Mouse (Mus musculus) megakaryocyte, embryonic 14.5 days (primary cell): ENCODE measurements around the gene Sart1. TPM values are rescaled to one million over a fixed set of nuclear protein-coding genes. Genes with fewer than 3 reads are reported as not detected.
A peak's percentile ranks its signal among the peaks of the same experiment; 100 is the strongest.
"Not testable (repeated sequence)": the region's sequence is repeated elsewhere in the genome, so short reads cannot be mapped to it uniquely, and the experiment has no call there.

Experiments
- H3K27me3 ChIP-seq: replicated peaks from 2 replicates; pipeline ENCODE3; 2012; ENCODE audit warnings: inconsistent platforms
- H3K36me3 ChIP-seq: replicated peaks from 2 replicates; pipeline ENCODE3; 2012; ENCODE audit warnings: low read length, inconsistent platforms, mixed read lengths
- H3K4me1 ChIP-seq: 2 replicates; pipeline ENCODE4 v1.6.1; 2012; ENCODE audit warnings: inconsistent platforms
- H3K4me3 ChIP-seq: replicated peaks from 2 replicates; pipeline ENCODE3; 2012; ENCODE audit warnings: moderate library complexity, mild to moderate bottlenecking, inconsistent platforms
- H3K9me3 ChIP-seq: 2 replicates; pipeline ENCODE4 v1.6.1; 2012; ENCODE audit warnings: inconsistent platforms
- FLI1 ChIP-seq: IDR thresholded peaks from 2 replicates; pipeline ENCODE4 v1.6.1; 2012; ENCODE audit warnings: low read length, inconsistent platforms, mixed read lengths
- GATA1 ChIP-seq: IDR thresholded peaks from 3 replicates; pipeline ENCODE4 v1.6.1; 2012; ENCODE audit warnings: mixed read lengths, low read length, inconsistent platforms, borderline replicate concordance
- polyA plus RNA-seq: library from polyadenylated mRNA; stranded (reverse); fragments of >175 nt; gene quantifications from 2 replicates; pipeline ENCODE4 v1.2.3, GENCODE M21; 2012; ENCODE audit warnings: low replicate concordance; ENCODE audit not compliant: insufficient read depth

Sart1 gene
- polyA plus RNA-seq, 1 experiment: 152 TPM

DNA sequence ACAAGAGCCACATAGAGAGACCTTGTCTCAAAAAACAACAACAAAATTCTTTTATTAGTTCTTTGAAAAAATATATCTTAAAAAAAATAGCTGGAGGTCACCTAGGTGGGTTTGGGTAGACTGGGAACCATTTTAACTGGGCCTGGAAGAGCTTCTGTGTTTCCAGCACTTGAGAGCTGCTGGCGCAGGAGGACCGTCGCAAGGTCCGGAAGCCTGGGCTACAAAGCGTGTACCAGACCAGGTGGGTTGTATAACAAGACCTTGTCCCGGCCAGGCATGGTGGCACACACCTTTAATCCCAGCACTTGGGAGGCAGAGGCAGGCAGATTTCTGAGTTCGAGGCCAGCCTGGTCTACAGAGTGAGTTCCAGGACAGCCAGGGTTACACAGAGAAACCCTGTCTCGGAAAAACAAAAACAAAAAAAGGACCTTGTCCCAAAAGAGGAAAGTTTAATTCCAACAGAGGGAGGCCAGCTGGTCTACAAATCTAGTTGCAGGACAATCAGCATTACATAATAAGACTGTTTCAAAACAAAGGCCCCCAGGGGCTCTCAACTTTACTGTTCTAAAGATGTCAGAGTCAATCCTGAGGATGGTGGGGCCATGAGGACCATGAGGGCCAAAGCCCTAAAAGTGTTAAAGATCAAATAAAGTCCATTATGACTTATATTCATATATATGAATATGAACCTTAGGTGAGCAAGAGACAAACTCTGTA, 30.4 kb upstream of the Sart1 start:
- Histone ChIP-seq H3K4me3 (no peak overlapping the region), H3K27me3 (no peaks in the 10 kb centered on the region), H3K36me3 (peaks cover 42% of the 10 kb centered on the region), H3K9me3 (no peaks in the 10 kb centered on the region), H3K4me1 (peaks cover 52% of the 10 kb centered on the region)
- TF ChIP-seq GATA1 (no peak), FLI1 (no peak)

DNA sequence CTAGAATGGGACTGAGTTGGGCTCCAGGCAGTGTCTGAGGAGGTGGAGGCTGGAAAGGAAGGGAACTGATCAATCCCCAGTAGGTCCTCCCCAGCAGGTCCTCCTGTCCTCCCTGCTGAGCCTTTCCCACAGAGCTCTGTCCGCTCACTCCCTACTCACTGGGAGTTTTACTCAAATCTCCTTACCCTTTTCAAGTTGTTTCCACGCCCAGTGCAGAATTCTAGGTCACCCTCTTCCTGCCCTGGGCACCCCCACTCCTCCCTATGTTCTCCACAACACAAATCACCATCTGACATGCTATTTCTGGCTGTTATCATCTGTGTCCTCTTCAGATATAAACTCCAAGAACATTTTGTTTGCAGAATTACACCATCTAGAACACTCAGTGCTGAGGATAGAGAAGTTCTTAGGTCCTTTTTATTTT, 26.0 kb upstream of the Sart1 start:
- Histone ChIP-seq H3K4me3 (peak overlapping the region; percentile 1), H3K4me1 (peaks cover 30% of the 10 kb centered on the region), H3K36me3 (peaks cover 2% of the 10 kb centered on the region), H3K27me3 (peaks cover 4% of the 10 kb centered on the region), H3K9me3 (no peaks in the 10 kb centered on the region)
- TF ChIP-seq GATA1 (no peak), FLI1 (no peak)

DNA sequence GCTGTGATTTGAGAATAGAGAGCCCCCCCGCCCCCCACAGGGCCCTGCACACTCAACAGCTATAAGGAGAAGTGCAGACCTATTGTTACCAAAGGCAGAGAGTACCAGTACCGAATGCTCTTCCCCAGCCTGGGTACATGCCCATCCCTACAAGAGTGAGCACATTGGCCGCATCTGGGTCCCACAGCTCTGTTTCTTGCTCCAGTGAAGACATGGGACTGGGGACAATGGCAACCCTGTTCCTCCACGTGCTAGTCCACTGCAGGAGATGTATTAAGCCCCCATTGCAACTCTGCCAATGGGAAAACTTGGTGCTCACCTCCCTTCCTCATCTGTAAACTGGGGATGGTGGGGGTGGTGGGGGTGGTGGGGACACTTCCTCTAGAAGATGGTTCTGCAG, 25.3 kb upstream of the Sart1 start:
- Histone ChIP-seq H3K4me3 (no peak overlapping the region), H3K9me3 (no peaks in the 10 kb centered on the region), H3K27me3 (peaks cover 4% of the 10 kb centered on the region), H3K4me1 (peaks cover 34% of the 10 kb centered on the region), H3K36me3 (no peaks in the 10 kb centered on the region)
- TF ChIP-seq GATA1: no peak
- no peak for TF ChIP-seq FLI1

DNA sequence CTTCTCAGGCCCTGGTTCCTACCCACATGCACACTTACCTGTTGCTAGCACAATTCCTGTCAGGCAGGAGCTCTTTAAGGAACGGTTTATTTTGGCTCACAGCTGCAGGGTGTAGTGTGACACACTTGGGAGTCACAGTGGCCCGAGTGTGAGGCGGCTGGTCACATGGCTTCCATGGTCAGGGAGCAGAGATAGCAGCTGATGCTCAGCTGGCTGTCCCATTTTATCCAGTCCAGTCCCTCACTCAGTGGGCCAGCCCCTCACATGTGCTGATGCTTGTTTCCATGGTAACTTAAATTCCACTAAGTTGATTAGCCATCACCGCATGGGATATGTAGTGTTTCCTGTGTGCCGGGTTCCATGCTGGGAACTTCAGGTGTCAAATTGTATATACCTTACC, 23.5 kb upstream of the Sart1 start:
- Histone ChIP-seq H3K4me1 (peaks cover 39% of the 10 kb centered on the region), H3K27me3 (peaks cover 4% of the 10 kb centered on the region), H3K36me3 (no peaks in the 10 kb centered on the region), H3K4me3 (no peak overlapping the region), H3K9me3 (no peaks in the 10 kb centered on the region)
- TF ChIP-seq FLI1 (no peak), GATA1 (no peak)

DNA sequence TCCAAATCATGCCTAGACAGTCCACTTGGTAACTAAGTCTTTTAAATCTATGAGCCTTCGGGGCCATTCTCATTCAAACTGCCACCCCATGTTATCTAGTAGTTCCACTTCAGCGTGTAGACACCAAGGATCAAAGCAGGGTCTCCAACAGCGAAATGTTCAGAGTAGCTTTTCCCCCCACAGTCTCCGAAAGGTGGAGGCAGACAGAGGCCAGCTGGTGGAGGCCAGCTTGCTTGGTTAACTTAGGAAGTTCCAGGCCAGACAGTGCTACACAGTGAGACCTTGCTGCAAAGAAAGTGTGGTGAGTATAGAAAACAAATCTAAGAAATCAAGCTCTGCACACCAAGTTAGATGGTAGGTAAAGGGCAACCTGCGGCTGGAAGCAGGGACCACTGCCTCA, 22.1 kb upstream of the Sart1 start:
- no peaks in the 10 kb centered on the region for H3K36me3 ChIP-seq
- TF ChIP-seq GATA1: no peak
- no peak for TF ChIP-seq FLI1
- H3K4me1 ChIP-seq: peaks cover 39% of the 10 kb centered on the region
- no peaks in the 10 kb centered on the region for H3K9me3 ChIP-seq
- no peak overlapping the region for H3K4me3 ChIP-seq
- peaks cover 4% of the 10 kb centered on the region for H3K27me3 ChIP-seq

DNA sequence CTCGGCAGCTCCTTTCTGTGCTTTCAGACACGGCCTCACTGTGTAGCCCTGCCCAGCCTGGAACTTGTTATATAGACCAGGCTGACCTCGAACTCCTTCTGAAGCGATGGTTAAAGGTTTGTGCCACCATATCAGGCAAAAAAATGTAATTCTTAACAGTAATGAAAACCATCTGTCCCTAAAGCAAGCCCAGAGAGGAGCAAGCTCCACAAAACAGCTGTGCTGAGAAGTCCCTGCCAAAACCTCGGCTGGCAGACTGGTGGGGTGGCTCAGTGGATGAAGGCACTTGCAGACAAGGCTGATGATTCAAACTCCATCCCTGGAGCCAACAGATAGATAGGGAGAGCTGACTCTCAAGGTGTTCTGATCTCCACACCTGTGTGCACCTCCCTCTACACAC, 20.6 kb upstream of the Sart1 start:
- no peaks in the 10 kb centered on the region for H3K9me3 ChIP-seq
- H3K4me1 ChIP-seq: peaks cover 32% of the 10 kb centered on the region
- no peak overlapping the region for H3K4me3 ChIP-seq
- no peaks in the 10 kb centered on the region for H3K36me3 ChIP-seq
- peaks cover 4% of the 10 kb centered on the region for H3K27me3 ChIP-seq
- TF ChIP-seq FLI1 (no peak), GATA1 (no peak)

DNA sequence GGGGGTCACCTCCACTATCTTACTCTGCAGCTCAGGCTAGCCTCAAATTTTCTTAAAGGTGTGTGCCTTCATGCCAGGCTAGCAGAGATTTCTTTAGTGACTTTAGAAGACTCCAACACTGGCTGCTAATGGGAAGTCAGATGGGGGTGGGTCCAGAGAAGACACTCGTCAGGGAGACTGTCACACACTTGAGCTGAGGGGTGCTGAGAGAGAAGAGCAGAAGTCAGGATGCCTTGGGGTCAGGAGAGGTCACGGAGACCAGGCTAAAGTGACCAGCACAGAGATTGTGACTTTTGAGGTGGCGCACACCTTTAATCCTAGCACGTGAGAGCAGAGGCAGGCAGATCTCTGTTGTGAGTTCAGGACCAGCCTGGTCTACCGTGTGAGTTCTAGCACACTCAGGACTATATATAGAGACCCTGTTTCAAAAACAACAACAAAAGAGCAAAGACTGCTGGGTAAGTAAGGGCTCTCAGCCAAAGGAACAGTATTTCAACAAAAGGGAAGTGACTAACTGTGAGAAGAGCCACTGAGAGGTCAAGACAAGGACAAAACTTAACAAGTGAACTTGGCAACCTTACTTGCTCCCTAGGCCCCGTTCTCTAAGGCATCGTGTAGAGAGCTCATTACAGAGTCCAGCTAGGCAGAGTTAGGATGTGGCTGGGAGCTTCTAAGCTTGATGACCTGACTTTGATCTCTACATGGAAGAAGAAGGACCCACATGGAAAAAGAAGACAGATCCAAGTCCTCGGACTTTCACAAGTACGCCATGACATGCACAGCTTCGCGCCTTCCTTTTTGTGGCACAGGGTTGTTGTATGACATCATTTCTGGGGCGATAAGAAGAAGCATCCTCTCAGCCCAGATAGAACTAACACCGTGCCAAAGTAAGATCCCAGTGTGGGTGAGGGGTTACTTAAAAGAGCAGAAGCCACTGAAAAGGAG, 19.8 kb upstream of the Sart1 start:
- Histone ChIP-seq H3K9me3 (no peaks in the 10 kb centered on the region), H3K4me1 (peaks cover 31% of the 10 kb centered on the region), H3K27me3 (peaks cover 4% of the 10 kb centered on the region), H3K36me3 (no peaks in the 10 kb centered on the region), H3K4me3 (no peak overlapping the region)
- no peak for TF ChIP-seq GATA1
- TF ChIP-seq FLI1: no peak

DNA sequence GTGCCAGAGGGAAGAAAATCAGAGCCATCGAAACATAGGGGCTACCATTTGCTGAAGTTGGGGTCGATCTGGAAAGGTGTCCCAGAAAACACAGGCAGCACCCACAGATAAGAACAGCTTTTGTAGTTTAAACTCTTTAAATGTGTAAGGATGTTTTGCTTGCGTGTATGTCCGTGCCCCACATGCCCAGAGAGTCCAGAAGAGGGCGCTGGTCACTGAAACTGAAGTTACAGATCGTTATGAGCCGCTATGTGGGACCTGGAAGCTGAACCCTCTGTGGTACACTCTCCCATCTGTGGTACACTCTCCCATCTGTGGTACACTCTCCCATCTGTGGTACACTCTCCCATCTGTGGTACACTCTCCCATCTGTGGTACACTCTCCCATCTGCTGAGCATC, 18.6 kb upstream of the Sart1 start:
- H3K36me3 ChIP-seq: no peaks in the 10 kb centered on the region
- H3K27me3 ChIP-seq: peaks cover 4% of the 10 kb centered on the region
- no peaks in the 10 kb centered on the region for H3K9me3 ChIP-seq
- TF ChIP-seq FLI1 (no peak), GATA1 (no peak)
- H3K4me3 ChIP-seq: peak overlapping the region; percentile 85
- H3K4me1 ChIP-seq: peaks cover 31% of the 10 kb centered on the region

DNA sequence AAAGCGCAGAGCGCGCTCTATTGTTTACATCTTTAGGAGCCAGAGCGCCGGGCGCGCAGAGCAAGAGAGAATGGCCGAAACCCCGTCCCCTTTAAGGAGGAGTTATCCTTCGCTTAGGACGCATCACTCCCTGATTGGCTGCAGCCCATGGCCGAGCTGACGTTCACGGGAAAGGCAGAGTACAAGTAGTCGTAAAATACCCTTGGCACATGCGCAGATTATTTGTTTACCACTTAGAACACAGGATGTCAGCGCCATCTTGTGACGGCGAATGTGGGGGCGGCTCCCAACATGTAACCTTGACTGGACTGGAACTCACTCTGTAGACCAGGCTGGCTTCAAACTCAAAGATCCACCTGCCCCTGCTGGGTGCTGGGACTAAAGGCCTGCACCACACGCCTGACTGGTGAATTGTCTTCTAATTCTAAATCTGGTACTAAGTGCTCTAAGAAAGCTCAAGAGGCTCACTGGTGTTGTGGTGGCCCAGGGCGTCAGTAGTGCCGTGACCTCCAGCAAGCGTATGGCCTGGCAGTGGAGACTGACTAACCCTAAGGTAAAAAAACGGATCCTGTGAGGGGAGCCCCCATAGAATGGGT, 18.1 kb upstream of the Sart1 start:
- H3K9me3 ChIP-seq, H3K27me3 ChIP-seq, H3K36me3 ChIP-seq: not testable (repeated sequence)
- Histone ChIP-seq H3K4me3 (peak overlapping the region; percentile 85), H3K4me1 (peaks cover 26% of the 10 kb centered on the region)

DNA sequence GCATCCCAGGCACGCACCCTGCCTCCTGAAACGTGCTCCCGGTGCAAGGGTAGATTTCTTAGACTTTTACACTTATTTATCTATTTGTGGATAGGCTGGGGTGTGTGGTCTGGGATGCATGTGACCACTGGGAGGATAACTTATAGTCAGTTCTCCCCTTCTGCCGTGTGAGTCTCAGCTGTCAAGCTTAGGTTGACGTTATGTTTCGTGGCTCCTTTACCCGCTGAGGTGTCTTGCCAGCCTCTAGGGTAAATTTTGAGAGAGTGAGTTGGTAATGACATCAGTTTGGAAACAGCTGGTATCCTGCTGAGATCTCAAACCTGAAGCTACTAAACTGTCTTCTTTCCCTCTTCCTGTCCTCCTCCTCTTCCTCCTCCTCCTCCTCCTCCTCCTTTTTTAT, 17.4 kb upstream of the Sart1 start:
- H3K4me1 ChIP-seq: peaks cover 25% of the 10 kb centered on the region
- peak overlapping the region; percentile 2 for H3K4me3 ChIP-seq
- H3K36me3 ChIP-seq: no peaks in the 10 kb centered on the region
- no peak for TF ChIP-seq GATA1
- TF ChIP-seq FLI1: no peak
- peaks cover 1% of the 10 kb centered on the region for H3K27me3 ChIP-seq
- no peaks in the 10 kb centered on the region for H3K9me3 ChIP-seq
